Mouse (Mus musculus) testis, adult 2 months (tissue): ENCODE data around the gene Crocc.

Experiments used
- CTCF ChIP-seq: fragments of 200-500 bp; IDR thresholded peaks from 2 replicates; pipeline ENCODE4 v1.5.1; 2012; ENCODE audit warnings: low read depth, mild to moderate bottlenecking, inconsistent platforms, low read length, moderate library complexity; ENCODE audit not compliant: control insufficient read depth, insufficient read depth, insufficient replicate concordance
- POLR2A ChIP-seq: fragments of 200-500 bp; IDR thresholded peaks from 2 replicates; pipeline ENCODE4 v1.6.1; 2012; ENCODE audit warnings: low read depth, mild to moderate bottlenecking, inconsistent platforms, low read length, moderate library complexity; ENCODE audit not compliant: control insufficient read depth

DNA sequence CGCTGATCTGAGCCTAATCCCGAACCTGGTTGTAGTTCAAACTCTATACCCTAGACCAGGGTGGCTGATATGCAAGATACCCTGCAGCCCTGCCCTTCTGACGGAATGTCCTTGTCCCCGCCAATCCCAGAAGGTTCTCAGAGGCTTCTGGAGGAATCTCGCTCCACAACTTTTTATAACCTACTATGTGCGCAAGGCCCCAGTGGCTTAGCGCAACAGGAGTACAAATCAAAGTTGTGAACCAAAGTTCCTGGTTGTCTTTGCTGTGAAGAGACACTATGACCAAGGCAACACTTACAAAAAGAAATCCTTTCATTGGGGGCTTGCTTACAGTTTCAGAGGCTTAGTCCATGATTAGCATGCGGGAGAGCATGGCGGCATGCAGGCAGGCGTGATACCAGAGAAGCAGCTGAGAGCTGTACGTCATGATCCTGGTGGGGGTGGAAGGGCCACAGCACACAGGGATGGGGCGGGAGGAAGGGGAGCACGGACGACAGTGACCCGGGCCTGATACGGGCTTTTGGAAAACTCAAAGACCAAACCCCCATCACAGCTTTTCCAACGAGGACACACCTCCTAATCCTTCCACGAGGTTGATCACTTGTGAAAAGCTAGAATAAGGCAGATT lies 18.3 kb upstream of the Crocc start:
- TF ChIP-seq CTCF = no peak; the same call in 1 of the 2 replicates
- no peak for TF ChIP-seq POLR2A
